Mouse (Mus musculus) cortical plate, adult 2 months (tissue): ENCODE results near the gene Pik3c2b.

Experiments used
- CTCF ChIP-seq: fragments of 200-500 bp; IDR thresholded peaks from 2 replicates; pipeline ENCODE4 v1.5.1; 2011; ENCODE audit warnings: mild to moderate bottlenecking, control low read depth, low read length; ENCODE audit not compliant: insufficient read depth; ENCODE audit errors: extremely low read depth
- POLR2A ChIP-seq: fragments of 200-500 bp; IDR thresholded peaks from 2 replicates; pipeline ENCODE4 v1.6.1; 2011; ENCODE audit warnings: mild to moderate bottlenecking, low read length, control low read depth; ENCODE audit not compliant: insufficient read depth; ENCODE audit errors: extremely low read depth

DNA sequence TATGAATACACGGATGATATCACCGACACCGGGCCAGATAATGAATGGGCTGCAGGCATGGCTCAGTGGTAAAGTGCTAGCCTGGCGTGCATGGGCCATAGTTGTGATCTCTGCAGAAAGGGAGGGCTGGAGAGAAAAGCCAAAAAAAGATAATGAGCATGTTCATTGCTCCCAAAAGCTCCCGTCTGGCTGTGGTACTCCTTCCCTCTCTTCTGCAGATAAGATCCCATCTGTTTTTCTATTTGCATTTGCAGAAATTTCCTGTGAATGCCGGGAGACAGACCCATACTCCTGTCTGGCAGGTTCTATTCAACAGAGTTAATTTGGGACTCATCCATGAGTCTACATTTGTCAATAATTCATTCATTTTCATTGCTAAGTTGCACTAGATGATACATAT lies 17.7 kb downstream of the Pik3c2b start:
- TF ChIP-seq CTCF (no peak), POLR2A (no peak)
